Mouse (Mus musculus) frontal cortex, postnatal 25 days (tissue): Measurements from ENCODE around the gene Dhrs7b.

Experiments
- DNase-seq, 2 experiments: peaks; one replicate each; pipeline ENCODE4 v3.0.0; 2022; ENCODE audit warnings: low spot score in 2 of 2

Dhrs7b gene

GRCm38 (mm10) chr11:60895915-60896314, 65.5 kb downstream of the Dhrs7b start:
- no peak for DNase-seq

GRCm38 (mm10) chr11:60902001-60902400, 71.6 kb downstream of the Dhrs7b start:
- no peak for DNase-seq

DNA sequence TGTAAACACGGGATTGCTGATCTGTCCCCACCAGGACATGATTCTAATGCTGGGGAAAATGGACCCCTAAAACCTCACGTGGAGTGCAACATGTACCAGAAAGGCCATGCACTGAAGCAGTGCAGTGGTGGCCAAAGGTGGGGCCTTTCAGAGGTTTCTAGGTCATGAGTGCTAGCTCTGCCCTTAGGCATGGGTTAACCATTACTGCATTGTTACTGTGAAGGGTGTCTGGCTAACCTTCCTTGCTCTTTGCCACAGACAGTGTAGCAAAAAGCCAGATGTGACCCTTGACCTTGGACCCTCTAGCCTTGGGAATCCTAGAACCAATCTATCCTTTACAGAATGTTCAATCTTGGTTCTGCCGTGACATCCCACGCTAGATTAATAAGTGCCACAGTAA, 72.1 kb downstream of the Dhrs7b start:
- DNase-seq: no peak

GRCm38 (mm10) chr11:60903661-60904061, 73.2 kb downstream of the Dhrs7b start:
- DNase-seq: no peak

GRCm38 (mm10) chr11:60905407-60906120, 75.1 kb downstream of the Dhrs7b start:
- no peak for DNase-seq

- DNase-seq: no peak
Observed at GRCm38 (mm10) chr11:60906449-60906848, 76.0 kb downstream of the Dhrs7b start.

DNA sequence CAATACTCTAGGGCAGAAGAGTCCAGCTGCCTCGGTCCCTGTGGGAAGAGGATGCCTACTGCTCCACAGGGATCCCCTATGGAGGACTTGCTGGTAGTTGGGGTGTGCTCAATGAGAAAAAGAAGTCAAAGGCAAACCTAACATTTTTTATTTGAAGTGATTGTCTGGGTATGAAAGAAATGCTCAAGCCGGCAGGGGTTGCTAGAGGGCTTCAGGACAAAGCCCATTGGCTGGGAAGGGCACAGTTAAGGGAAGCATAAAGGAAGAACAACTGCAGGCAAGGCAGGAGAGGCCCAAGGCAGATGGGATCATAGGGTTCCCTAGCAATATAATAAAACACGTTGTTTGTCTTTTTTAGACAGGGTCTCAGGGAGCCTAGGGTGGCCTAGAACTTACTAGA, 77.6 kb downstream of the Dhrs7b start:
- DNase-seq: no peak

DNA sequence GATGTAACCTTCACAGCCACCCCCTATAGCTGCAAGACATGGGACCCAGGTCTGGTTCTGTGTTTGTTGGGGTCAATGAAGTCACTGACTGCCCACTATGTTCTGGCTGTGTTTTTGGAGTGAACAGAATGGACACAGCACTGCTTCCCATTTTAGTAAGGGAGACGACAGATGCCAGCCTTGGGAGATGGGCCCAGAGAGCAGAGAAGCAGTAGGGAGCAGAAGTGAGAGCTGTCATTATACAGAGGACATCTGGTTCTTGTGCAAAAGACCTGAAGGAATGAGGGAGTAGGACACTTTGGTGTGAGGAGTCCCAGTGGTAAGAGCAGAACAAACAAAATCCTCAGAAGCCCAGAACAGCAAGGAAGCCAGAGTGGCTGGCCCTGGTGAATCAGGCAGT, 79.2 kb downstream of the Dhrs7b start:
- DNase-seq: no peak
